Mouse (Mus musculus): Measurements from ENCODE around the gene Rab20.
"Not testable (repeated sequence)": the region's sequence is repeated elsewhere in the genome, so short reads cannot be mapped to it uniquely, and the experiment has no call there.

Rab20 gene

GRCm38 (mm10) chr8:11477811-11478761 is at the start of gene Rab20:
Gene Rab20 (minus strand): TSS chr8:11478710.
- peak; percentile 72 for DNase-seq (ENCODE audit: low read depth, low spot score)

- DNase-seq (ENCODE audit: low read depth, low spot score): no peak
Observed at GRCm38 (mm10) chr8:11523331-11523730, 44.8 kb upstream of the Rab20 start.

- no peak for DNase-seq (ENCODE audit: low read depth, low spot score)
Observed at GRCm38 (mm10) chr8:11518676-11519075, 40.2 kb upstream of the Rab20 start.

- DNase-seq (ENCODE audit: low read depth, low spot score): no peak
Observed at GRCm38 (mm10) chr8:11518056-11518396, 39.5 kb upstream of the Rab20 start.

GRCm38 (mm10) chr8:11517366-11518055 is 39.0 kb upstream of the Rab20 start:
- no peak for DNase-seq (ENCODE audit: low read depth, low spot score)

- no peak for DNase-seq (ENCODE audit: low read depth, low spot score)
Observed at GRCm38 (mm10) chr8:11516292-11516691, 37.8 kb upstream of the Rab20 start.

- no peak for DNase-seq (ENCODE audit: low read depth, low spot score)
Observed at GRCm38 (mm10) chr8:11513247-11513646, 34.7 kb upstream of the Rab20 start.

GRCm38 (mm10) chr8:11512711-11513110 is 34.2 kb upstream of the Rab20 start:
- no peak for DNase-seq (ENCODE audit: low read depth, low spot score)

GRCm38 (mm10) chr8:11510971-11511370 is 32.5 kb upstream of the Rab20 start:
- no peak for DNase-seq (ENCODE audit: low read depth, low spot score)

- no peak for DNase-seq (ENCODE audit: low read depth, low spot score)
Observed at GRCm38 (mm10) chr8:11508880-11509279, 30.4 kb upstream of the Rab20 start.

GRCm38 (mm10) chr8:11506802-11507201 is 28.3 kb upstream of the Rab20 start:
- peak; percentile 84 for DNase-seq (ENCODE audit: low read depth, low spot score)

- DNase-seq (ENCODE audit: low read depth, low spot score): no peak
Observed at GRCm38 (mm10) chr8:11506074-11506473, 27.6 kb upstream of the Rab20 start.

GRCm38 (mm10) chr8:11503476-11504232 is 25.1 kb upstream of the Rab20 start:
- DNase-seq (ENCODE audit: low read depth, low spot score): no peak

- DNase-seq (ENCODE audit: low read depth, low spot score): no peak
Observed at GRCm38 (mm10) chr8:11498786-11499485, 20.4 kb upstream of the Rab20 start.

GRCm38 (mm10) chr8:11498281-11498680 is 19.8 kb upstream of the Rab20 start:
- no peak for DNase-seq (ENCODE audit: low read depth, low spot score)

GRCm38 (mm10) chr8:11497017-11497990 is 18.8 kb upstream of the Rab20 start, which contains the start of gene Naxd:
Gene Naxd (plus strand): TSS chr8:11497506.
- DNase-seq (ENCODE audit: low read depth, low spot score): peak; percentile 91

- not testable (repeated sequence) for DNase-seq (ENCODE audit: low read depth, low spot score)
Observed at GRCm38 (mm10) chr8:11492340-11492739, 13.8 kb upstream of the Rab20 start.

- DNase-seq (ENCODE audit: low read depth, low spot score): no peak
Observed at GRCm38 (mm10) chr8:11487229-11487628, 8.7 kb upstream of the Rab20 start.

- peak; percentile 86 for DNase-seq (ENCODE audit: low read depth, low spot score)
Observed at GRCm38 (mm10) chr8:11486142-11486541, 7.6 kb upstream of the Rab20 start.

GRCm38 (mm10) chr8:11482537-11482936 is 4.0 kb upstream of the Rab20 start:
- DNase-seq (ENCODE audit: low read depth, low spot score): no peak

All from CD4-positive, CD25-positive, alpha-beta regulatory T cell, adult 2 months (primary cell).